25 mouse cellular contexts compared by ENCODE assay signal in the genomic region with DNA sequence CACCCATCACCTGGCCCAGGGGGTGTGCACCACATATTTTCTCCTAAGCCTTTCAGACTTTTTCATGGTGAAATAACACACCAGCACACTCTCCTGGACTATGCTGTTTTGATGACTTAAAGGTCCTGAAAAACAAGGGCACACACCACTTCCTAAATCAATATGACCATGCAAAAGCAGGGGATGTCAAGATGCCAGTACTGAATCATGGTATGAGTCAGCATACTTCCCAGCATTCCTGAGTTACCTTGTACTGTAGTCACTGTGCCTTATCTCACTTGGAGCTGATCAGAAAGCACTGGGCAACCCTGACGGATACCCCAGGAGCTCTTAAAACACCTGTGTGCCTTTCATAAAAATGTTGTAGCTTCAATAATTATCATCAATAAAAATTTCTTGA. TPM values are rescaled to one million over a fixed set of nuclear protein-coding genes. Genes with fewer than 3 reads are reported as not detected.
DNase-seq lines count a peak whose midpoint lies in the region; ATAC-seq and TF ChIP-seq lines count a peak whose summit lies in the region.
"Had no signal": no experiment of that assay in that cellular context is flagged by ENCODE, and none has a peak within 500 bp of the region (broad histone marks: within the 10 kb centered on the region; RNA-seq: fewer than 3 reads in every experiment).

No protein-coding gene starts in this region.

- H3K9ac ChIP-seq in intestine, embryonic 14.5 days (ENCODE audit: low read length) = no peak overlapping the region
- H3K9ac ChIP-seq in intestine, postnatal 0 days (ENCODE audit: low read depth, low read length) = no peak overlapping the region
- H3K9ac ChIP-seq: embryonic facial prominence, embryonic 13.5 days; embryonic facial prominence, embryonic 15.5 days; forebrain, embryonic 12.5 days; forebrain, postnatal 0 days had no signal

- no peak overlapping the region for H3K4me3 ChIP-seq in intestine, embryonic 14.5 days (ENCODE audit: low read depth, low read length)
- no peak overlapping the region for H3K4me3 ChIP-seq in intestine, postnatal 0 days (ENCODE audit: low read depth, low read length)
- H3K4me3 ChIP-seq: embryonic facial prominence, embryonic 13.5 days; embryonic facial prominence, embryonic 15.5 days; erythroblast, embryonic 14.5 days; forebrain, embryonic 10.5 days; forebrain, embryonic 12.5 days had no signal

- TF ChIP-seq CTCF in intestine, postnatal 0 days (IDR thresholded peaks at IDR 0.05; ENCODE audit: low read depth) = no peak

- H3K4me1 ChIP-seq in intestine, embryonic 14.5 days (replicated peaks; ENCODE audit: control insufficient read depth, insufficient read depth, low read length) = no peaks in the 10 kb centered on the region
- H3K4me1 ChIP-seq in intestine, postnatal 0 days (replicated peaks; ENCODE audit: control insufficient read depth, insufficient read depth, low read length) = no peaks in the 10 kb centered on the region
- H3K4me1 ChIP-seq: embryonic facial prominence, embryonic 13.5 days; embryonic facial prominence, embryonic 15.5 days; forebrain, embryonic 10.5 days; forebrain, embryonic 12.5 days had no signal

- 70% methylated on average over 1 of the region's 1 CpGs for WGBS in intestine, embryonic 14.5 days
- 39% methylated on average over 1 of the region's 1 CpGs for WGBS in intestine, postnatal 0 days

- ATAC-seq in intestine, embryonic 14.5 days (replicated peaks; ENCODE audit: low FRiP score, low TSS enrichment, low read depth) = no peak
- no peak for ATAC-seq in intestine, postnatal 0 days
- ATAC-seq: forebrain, embryonic 14.5 days; forebrain, postnatal 0 days had no signal

- H3K9me3 ChIP-seq in intestine, embryonic 14.5 days (ENCODE audit: control insufficient read depth, low read length) = no peaks in the 10 kb centered on the region
- no peaks in the 10 kb centered on the region for H3K9me3 ChIP-seq in intestine, postnatal 0 days (ENCODE audit: control insufficient read depth)
- H3K9me3 ChIP-seq: embryonic facial prominence, embryonic 13.5 days; embryonic facial prominence, embryonic 15.5 days; forebrain, embryonic 10.5 days; forebrain, embryonic 12.5 days had no signal

- peak; percentile 46 for DNase-seq in intestine, embryonic 14.5 days (ENCODE audit: low spot score)
- peak; percentile 48 for DNase-seq in 3T3-L1 (ENCODE audit: low read depth, low spot score)
- DNase-seq in 416B (ENCODE audit: low read depth) = peak; percentile 17
- DNase-seq in thymus, postnatal 0 days (ENCODE audit: low spot score) = no peak
- DNase-seq in thymus, postnatal 14 days = no peak
- DNase-seq: adrenal gland, postnatal 10 days; adrenal gland, postnatal 25 days; cerebellum, adult 11 months; cerebellum, adult 18-20 months; cerebellum, adult 8-10 months; cerebellum, adult 9-11 months; cerebellum, postnatal 14 days; cerebellum, postnatal 36 days; embryo, embryonic 11 days; forebrain, postnatal 0 days had no signal

- no peaks in the 10 kb centered on the region for H3K36me3 ChIP-seq in intestine, embryonic 14.5 days (ENCODE audit: control insufficient read depth, insufficient read depth, low read length)
- H3K36me3 ChIP-seq in intestine, postnatal 0 days (ENCODE audit: control insufficient read depth, insufficient read depth) = no peaks in the 10 kb centered on the region
- H3K36me3 ChIP-seq: embryonic facial prominence, embryonic 13.5 days; embryonic facial prominence, embryonic 15.5 days; forebrain, embryonic 10.5 days; forebrain, embryonic 12.5 days had no signal

- no peaks in the 10 kb centered on the region for H3K27me3 ChIP-seq in intestine, embryonic 14.5 days (replicated peaks; ENCODE audit: control insufficient read depth, insufficient read depth, low read length)
- H3K27me3 ChIP-seq in intestine, postnatal 0 days (replicated peaks; ENCODE audit: control insufficient read depth, insufficient read depth, low read length) = no peaks in the 10 kb centered on the region
- H3K27me3 ChIP-seq: embryonic facial prominence, embryonic 13.5 days; embryonic facial prominence, embryonic 15.5 days; forebrain, embryonic 12.5 days had no signal

- H3K27ac ChIP-seq in intestine, embryonic 14.5 days (ENCODE audit: low read depth) = no peak overlapping the region
- no peak overlapping the region for H3K27ac ChIP-seq in intestine, postnatal 0 days (ENCODE audit: low read depth, low read length)
- H3K27ac ChIP-seq: embryonic facial prominence, embryonic 13.5 days; embryonic facial prominence, embryonic 15.5 days; forebrain, embryonic 10.5 days; forebrain, embryonic 12.5 days had no signal

- no peak overlapping the region for H3K4me2 ChIP-seq in intestine, embryonic 14.5 days (ENCODE audit: low read length)
- H3K4me2 ChIP-seq in intestine, postnatal 0 days (replicated peaks; ENCODE audit: low read depth) = no peak overlapping the region
- H3K4me2 ChIP-seq: embryonic facial prominence, embryonic 13.5 days; embryonic facial prominence, embryonic 15.5 days; forebrain, embryonic 12.5 days had no signal

RNA-seq across cellular contexts. Expression of gene Gm20075, which starts 41.6 kb away (rescaled TPM):
- polyA plus RNA-seq in intestine, embryonic 14.5 days (2014; fragmentation: Nextera tagmentation; extraction: Ambion mirVana) = 21.5 and 22.2 TPM in 2 replicates
- 11.9 and 13.0 TPM in 2 replicates for polyA plus RNA-seq in intestine, postnatal 0 days (2015; fragmentation: Nextera tagmentation; extraction: Ambion mirVana)
- polyA plus RNA-seq in thymus, postnatal 0 days (2015; fragmentation: Nextera tagmentation; extraction: Ambion mirVana) = 28.4 and 29.3 TPM in 2 replicates

RNA-seq across cellular contexts. Expression of gene Gm17190, which starts 42.3 kb away (rescaled TPM):
- not detected in 2 replicates for polyA plus RNA-seq in intestine, embryonic 14.5 days (2014; fragmentation: Nextera tagmentation; extraction: Ambion mirVana)
- not detected in 2 replicates for polyA plus RNA-seq in intestine, postnatal 0 days (2015; fragmentation: Nextera tagmentation; extraction: Ambion mirVana)
- not detected in 2 replicates for polyA plus RNA-seq in thymus, postnatal 0 days (2015; fragmentation: Nextera tagmentation; extraction: Ambion mirVana)
- polyA plus RNA-seq: brain, embryonic 14.5 days; C2C12; embryonic facial prominence, embryonic 11.5 days; embryonic facial prominence, embryonic 13.5 days; erythroblast, embryonic 14.5 days; forebrain, embryonic 10.5 days; forebrain, embryonic 12.5 days; forebrain, embryonic 14.5 days had no signal

Comparison
In these comparisons a context has a peak if more than half of its experiments do, and no peak if none do; other contexts are left out.
1. DNase-seq: peak in intestine, embryonic 14.5 days (single experiment), 3T3-L1 (single experiment) and 416B (single experiment); none in thymus, postnatal 0 days (single experiment) and thymus, postnatal 14 days (single experiment).